Mouse (Mus musculus) liver, postnatal 0 days (tissue): Measurements from ENCODE around the gene Snx8.

Experiments
- CTCF ChIP-seq: sonication (generic); IDR thresholded peaks from 2 replicates; pipeline ENCODE4 v1.5.1; 2016; ENCODE audit warnings: antibody characterized with exemption, low read depth
- EP300 ChIP-seq: IDR thresholded peaks from 2 replicates; pipeline ENCODE4 v1.6.1; 2016; ENCODE audit warnings: antibody characterized with exemption, low read depth, mild to moderate bottlenecking

DNA sequence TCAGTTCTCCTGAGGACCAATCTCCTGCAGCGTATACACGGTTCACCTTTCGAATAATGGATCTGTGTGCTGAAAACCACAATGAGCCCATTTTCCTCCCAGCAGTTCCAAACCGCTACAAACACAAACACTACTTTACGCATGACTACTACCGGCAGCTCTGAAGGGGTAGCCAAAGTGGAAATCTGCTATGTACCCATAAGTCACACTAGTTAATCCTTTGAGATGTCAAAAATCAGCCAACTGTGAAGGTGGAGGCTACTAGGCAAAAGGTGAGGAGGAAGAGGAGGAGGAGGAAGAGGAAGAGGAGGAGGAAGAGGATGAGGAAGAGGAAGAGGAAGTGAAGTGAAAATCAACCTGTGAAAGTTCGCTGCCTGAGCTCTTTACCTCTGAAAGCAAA, 1.8 kb downstream of the Snx8 start:
- no peak for TF ChIP-seq CTCF
- TF ChIP-seq EP300, result no peak
